Mouse (Mus musculus): ENCODE measurements around the gene Gm20388. TPM values are rescaled to one million over a fixed set of nuclear protein-coding genes. Genes with fewer than 3 reads are reported as not detected.

Gene Gm20388
- total RNA-seq, 2 experiments from 2014 or later = 2.4 to 2.6 TPM

DNA sequence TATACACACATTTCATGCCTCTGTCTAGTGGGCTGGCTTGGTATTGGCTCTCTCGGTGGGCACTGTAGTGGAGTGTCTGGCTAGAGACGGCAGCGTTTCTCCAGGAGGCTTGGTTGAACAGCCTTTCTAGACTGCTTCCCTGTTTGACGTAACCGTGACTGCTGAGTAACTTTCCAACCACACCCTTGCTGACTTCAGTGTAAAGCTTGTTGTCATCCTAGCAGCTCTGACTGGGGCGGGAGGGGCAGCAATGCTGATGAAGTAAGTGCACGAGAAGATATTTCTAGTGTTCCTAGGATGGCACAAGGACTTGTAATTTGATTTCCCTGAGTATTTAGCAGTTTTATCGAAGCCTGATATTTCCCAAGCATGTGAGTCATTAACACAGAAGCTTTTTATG lies 4135.2 kb downstream of the Gm20388 start:
- Histone ChIP-seq H3K27ac (no peak overlapping the region), H3K4me3 (no peak overlapping the region)
- TF ChIP-seq CTCF (IDR thresholded peaks at IDR 0.05) = no peak
- no peak for DNase-seq (ENCODE audit: extremely low spot score in 1 of 2, low spot score in 2 of 2)
- intact Hi-C loops (cut with DNase I) = no loop called here

DNA sequence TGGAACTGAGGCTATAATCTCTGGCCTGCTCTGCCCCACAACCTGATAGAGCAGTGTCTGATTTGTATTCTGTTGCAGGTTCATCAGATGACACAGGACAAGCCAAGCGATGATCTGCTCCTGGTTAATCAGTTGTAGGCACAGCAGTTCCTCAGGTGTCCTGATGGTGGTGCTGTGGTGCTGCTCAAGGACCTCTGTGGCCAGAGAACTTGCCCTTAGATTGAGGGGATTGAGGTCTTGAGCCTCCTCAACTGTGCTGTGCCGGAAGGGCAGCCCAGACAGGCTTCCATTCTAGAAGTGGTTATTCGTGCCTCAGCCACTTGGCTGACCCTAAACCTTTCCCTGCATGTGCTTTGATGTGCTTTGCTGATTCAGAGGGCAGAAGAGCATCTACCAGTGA lies 4141.5 kb downstream of the Gm20388 start:
- intact Hi-C loops (cut with DNase I) = loop anchor here (1.0 to 2.0 kb wide), 2 partner anchors 181 to 297 kb away; no protein-coding TSS in a partner anchor
- peak; percentile 63 to 78 for DNase-seq (ENCODE audit: extremely low spot score in 1 of 2, low spot score in 2 of 2)
- H3K27ac ChIP-seq = no peak overlapping the region
- TF ChIP-seq CTCF (IDR thresholded peaks at IDR 0.05) = peak; percentile 99
- H3K4me3 ChIP-seq = no peak overlapping the region

DNA sequence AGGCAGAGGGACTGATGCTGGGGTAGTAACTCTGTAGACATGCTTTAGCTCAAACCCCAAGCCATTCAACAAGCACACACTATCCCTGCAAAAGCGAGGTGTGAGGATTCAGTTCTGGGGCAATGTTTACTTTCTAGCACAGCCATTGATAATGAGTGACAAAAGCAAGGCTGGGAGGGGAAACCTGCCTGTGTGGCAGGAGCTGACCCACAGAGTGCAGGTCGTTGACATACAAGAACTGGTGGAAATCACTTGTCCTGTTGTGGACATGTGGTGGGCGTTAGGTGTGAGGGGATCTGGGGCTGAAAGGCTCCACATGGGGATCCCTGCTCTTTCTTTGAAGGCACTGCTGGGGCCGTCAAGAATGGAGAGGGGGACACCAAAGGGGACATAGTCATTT lies 4141.9 kb downstream of the Gm20388 start:
- TF ChIP-seq CTCF (IDR thresholded peaks at IDR 0.05) = no peak
- intact Hi-C loops (cut with DNase I) = loop anchor here (1.0 to 2.0 kb wide), 2 partner anchors 180 to 297 kb away; no protein-coding TSS in a partner anchor
- DNase-seq (ENCODE audit: extremely low spot score in 1 of 2, low spot score in 2 of 2) = no peak
- Histone ChIP-seq H3K27ac (no peak overlapping the region), H3K4me3 (no peak overlapping the region)

DNA sequence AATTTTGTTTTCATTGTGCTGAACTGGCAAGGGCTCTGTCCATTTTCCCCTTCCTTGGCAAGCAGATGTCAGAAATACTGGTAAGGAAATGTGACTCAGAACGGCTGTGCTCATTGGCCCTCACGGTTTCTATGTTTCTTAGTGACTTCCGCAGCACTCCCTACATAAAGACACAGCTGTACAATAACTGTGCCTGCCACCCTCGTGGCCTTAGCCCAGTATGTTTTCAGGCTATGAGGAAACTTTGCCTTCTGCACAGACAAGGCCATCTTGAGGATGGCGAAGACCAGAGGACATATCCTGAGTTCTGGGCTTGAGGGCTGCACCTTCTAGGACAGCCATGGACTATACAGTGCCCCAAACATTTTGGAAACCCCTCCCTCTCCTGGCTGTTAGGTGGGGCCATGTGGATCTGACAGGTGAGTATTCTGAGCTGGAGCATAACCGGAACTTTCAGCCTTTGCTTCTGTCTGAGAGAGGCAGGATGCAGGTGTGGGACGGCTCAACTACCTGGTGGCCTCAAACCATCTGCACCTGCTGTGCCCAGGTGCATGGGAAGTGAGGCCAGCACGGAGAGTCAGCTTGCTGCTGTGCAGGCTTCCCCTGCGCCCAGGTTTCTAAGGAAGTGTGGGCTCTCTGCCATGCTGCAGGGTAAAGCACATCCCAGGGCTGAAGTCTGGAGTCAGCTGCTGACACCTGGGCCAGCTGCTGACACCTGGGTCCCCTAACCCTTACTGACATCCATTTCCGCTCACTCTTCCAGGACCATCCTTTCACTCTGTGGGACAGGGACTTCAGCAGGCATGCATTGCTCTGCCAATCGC lies 4146.4 kb downstream of the Gm20388 start:
- intact Hi-C loops (cut with DNase I) = no loop called here
- H3K27ac ChIP-seq = no peak overlapping the region
- TF ChIP-seq CTCF (IDR thresholded peaks at IDR 0.05) = no peak
- no peak for DNase-seq (ENCODE audit: extremely low spot score in 1 of 2, low spot score in 2 of 2)
- H3K4me3 ChIP-seq = no peak overlapping the region

DNA sequence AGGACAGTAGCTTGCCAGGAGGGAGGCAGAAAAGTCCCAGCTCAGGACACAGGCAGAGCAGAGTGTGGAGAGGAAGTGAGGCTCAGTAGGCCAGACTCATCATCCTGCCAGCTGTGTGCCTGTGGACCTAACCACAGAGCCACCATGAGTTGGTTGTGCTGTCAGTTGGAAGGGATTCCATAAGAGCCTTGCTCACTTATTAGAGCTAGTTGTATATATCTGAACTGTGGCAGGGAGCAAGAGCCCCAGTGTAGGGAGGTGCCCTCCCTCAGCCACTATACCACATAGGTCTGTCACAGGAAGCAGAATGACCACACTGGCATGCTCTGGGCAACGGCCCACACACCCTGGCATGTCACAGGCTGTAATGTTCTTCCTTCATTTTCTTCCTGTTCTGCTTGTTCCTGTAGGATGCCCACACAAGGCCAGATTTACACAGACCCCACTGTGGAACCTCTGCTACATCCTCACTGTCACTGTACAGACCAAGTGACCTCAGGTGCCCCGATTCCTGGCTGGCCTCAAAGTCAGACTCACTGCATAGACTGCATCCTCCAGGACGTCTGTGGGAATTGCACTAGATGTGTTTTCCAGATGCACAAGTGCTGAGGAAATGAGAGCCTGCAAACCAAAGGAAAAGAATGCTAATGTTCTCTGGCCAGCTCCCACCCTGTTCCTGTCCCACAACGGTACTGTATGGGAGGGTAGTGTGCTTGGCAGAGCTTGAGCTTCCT lies 4155.9 kb downstream of the Gm20388 start:
- TF ChIP-seq CTCF (IDR thresholded peaks at IDR 0.05) = no peak
- Histone ChIP-seq H3K27ac (no peak overlapping the region), H3K4me3 (no peak overlapping the region)
- DNase-seq (ENCODE audit: extremely low spot score in 1 of 2, low spot score in 2 of 2) = no peak
- intact Hi-C loops (cut with DNase I) = no loop called here

DNA sequence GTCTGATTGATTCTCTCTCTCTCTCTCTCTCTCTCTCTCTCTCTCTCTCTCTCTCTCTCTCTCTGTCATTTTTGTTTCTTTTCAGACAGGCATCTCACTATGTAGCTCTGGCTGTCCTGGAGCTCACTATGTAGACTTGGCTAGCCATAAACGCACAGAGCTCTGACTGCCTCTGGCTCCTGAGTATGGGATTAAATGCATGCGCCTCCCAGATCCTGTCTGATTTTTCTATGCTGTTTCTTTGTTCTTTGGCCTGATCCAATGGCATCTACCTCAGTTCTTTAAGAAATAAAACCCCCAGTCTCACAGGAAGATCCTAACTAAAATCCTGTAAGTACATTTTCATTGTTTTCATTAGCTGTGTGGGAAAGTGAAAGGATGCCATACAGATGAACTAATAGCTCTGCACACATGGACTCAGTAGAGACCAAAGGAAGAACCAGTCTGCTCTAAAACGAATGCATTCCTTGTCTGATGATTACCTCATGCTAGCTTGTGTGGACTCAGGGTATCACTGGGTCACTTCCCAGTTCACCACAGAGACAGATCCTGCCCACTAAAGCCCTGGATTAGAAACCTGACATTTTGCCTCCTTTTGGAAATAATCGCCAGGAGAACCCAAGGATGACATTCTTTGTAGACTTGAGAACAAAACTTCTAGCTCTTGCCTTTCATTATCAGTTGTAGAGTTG lies 4156.6 kb downstream of the Gm20388 start:
- Histone ChIP-seq H3K27ac (no peak overlapping the region), H3K4me3 (no peak overlapping the region)
- TF ChIP-seq CTCF (IDR thresholded peaks at IDR 0.05) = no peak
- intact Hi-C loops (cut with DNase I) = no loop called here
- DNase-seq (ENCODE audit: extremely low spot score in 1 of 2, low spot score in 2 of 2) = no peak

DNA sequence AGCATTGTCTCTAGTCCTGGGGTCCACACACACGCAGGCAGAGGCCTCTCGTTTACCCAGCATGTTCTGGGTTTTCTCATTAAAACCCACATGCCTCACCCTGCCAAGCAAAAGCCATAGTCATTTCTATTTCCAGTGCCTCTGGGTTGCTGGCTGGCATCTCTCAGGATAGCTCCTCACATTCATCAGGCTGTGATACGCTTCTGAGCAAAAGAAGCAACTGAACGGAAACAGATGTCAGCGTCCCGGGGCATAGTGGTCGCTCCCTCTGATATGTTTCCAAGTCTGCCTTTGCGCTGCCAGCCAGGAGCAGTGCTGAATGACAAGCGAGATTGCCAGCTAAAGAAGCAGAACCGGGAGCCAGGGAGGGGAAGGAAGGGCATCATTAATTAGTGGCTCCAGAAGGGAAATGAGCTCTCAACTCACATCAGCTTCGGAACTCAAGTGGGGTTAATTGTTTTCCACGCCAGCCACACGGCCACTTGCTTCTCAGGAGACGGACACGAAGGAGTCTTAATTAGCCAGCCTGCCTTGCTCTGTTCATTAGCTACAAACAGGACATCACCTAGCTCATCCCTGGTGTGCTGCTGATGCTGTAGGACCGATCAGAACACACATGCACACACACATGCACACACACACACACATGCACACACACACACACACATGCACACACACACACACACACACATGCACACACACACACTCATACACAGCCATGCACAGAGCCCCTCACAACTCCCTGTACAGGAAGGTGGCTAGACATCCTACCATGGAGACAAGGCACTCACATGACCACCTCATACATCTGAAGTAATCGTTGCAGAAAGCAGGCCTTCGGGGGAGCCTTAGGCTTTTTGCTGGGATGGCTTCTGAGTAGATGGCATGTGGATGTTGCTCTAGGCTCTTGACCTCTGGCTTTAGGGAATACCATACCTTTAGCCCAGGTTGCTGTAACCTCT lies 4160.0 kb downstream of the Gm20388 start:
- TF ChIP-seq CTCF (IDR thresholded peaks at IDR 0.05) = no peak
- Histone ChIP-seq H3K27ac (no peak overlapping the region), H3K4me3 (no peak overlapping the region)
- DNase-seq (ENCODE audit: extremely low spot score in 1 of 2, low spot score in 2 of 2) = no peak
- intact Hi-C loops (cut with DNase I) = no loop called here

DNA sequence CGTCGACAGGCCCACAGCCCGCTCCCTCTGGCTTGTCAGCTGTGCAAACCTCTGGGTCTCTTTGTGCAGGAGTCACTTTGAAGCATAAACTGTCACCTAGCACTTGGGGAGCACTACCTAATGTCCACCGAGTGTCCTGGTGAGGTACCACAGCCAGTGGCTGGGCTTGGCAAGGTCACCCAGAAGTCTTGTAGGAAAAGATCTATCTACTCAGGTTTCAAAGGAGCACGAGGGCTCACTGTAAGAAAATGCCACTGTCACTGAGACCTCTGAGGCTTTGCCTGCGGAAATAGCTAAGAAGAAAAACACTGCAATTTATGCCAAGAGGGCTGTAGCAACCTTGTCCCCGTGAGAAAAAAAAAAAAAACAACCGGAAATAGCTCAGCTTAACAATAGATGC lies 4165.3 kb downstream of the Gm20388 start:
- DNase-seq (ENCODE audit: extremely low spot score in 1 of 2, low spot score in 2 of 2) = no peak
- no peak for TF ChIP-seq CTCF (IDR thresholded peaks at IDR 0.05)
- no peak overlapping the region for H3K4me3 ChIP-seq
- intact Hi-C loops (cut with DNase I) = loop anchor here (5.0 kb wide), 1 partner anchor 156 kb away; the partner anchor contains the start of gene Galnt2
- H3K27ac ChIP-seq = no peak overlapping the region

DNA sequence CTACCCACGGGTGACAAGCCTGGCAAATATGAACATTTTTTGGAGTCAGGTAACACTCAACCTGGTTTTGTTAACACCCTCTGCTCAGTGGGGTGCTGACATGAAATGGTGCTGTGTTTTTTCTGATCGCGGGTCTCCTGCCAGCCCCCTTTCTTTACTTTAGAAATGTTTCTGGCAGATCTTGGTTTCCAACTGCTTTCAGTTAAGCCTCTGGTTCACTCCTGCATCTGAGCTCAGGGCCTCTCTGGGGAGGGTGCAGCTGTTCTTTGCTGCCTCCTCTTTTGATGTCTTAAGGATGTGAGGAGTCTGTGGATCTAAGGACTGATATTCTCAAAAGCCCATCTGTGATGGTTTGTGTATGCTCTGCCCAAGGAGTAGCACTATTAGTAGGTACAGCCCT lies 4165.8 kb downstream of the Gm20388 start:
- TF ChIP-seq CTCF (IDR thresholded peaks at IDR 0.05) = no peak
- intact Hi-C loops (cut with DNase I) = loop anchor here (5.0 kb wide), 1 partner anchor 156 kb away; the partner anchor contains the start of gene Galnt2
- Histone ChIP-seq H3K4me3 (no peak overlapping the region), H3K27ac (no peak overlapping the region)
- no peak for DNase-seq (ENCODE audit: extremely low spot score in 1 of 2, low spot score in 2 of 2)

DNA sequence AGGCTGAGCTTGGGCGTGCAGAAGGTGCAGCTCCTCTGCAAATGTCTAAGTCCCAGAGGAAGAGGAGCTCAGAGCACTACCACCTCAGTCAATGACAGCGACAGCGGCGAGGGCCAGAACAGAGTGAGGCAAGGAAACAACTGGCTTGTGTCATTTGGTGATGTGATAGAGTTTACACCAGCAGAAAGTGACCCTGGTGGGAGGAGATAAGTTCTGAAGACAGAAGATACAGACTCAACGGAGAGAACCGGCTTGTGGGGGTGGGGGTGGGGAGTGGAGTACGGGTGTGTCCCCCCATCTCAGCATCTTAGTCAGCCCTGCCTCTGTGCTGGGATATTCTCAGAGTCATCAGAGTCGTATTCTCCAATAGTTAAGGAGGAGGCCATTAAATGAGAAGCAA lies 4166.7 kb downstream of the Gm20388 start:
- DNase-seq (ENCODE audit: extremely low spot score in 1 of 2, low spot score in 2 of 2) = no peak
- no peak overlapping the region for H3K27ac ChIP-seq
- H3K4me3 ChIP-seq = no peak overlapping the region
- intact Hi-C loops (cut with DNase I) = loop anchor here (5.0 kb wide), 1 partner anchor 155 kb away; the partner anchor contains the start of gene Galnt2
- TF ChIP-seq CTCF (IDR thresholded peaks at IDR 0.05) = no peak

DNA sequence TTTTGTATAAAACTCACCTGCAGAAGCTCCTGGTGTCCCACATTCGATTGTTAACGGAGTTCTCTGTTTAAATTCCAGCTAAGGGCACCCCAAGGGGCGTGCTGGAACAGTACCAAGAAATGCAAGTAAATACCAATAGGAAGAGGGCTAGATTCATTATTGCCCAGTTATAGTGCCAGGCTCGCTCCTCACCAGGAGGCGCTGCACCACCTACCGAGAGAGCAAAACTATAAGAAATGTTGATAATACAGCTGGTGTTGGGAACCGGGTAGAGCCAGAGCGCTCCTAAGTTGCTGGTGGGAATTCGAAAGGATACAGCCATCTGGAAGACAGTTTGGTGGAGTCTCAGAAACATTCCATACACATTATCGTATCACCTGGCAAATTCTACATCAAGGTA lies 4167.4 kb downstream of the Gm20388 start:
- DNase-seq (ENCODE audit: extremely low spot score in 1 of 2, low spot score in 2 of 2) = no peak
- H3K27ac ChIP-seq = no peak overlapping the region
- no peak overlapping the region for H3K4me3 ChIP-seq
- intact Hi-C loops (cut with DNase I) = loop anchor here (5.0 kb wide), 1 partner anchor 154 kb away; the partner anchor contains the start of gene Galnt2
- TF ChIP-seq CTCF (IDR thresholded peaks at IDR 0.05) = peak; percentile 32; the same call in 1 of the 2 replicates
